Mouse (Mus musculus) thymus, postnatal 36 days (tissue): ENCODE measurements around the gene Btbd35f1.
"Not testable (repeated sequence)": the region's sequence is repeated elsewhere in the genome, so short reads cannot be mapped to it uniquely, and the experiment has no call there.

ENCODE experiments used
- DNase-seq, 2 experiments: peaks; one replicate each; pipeline ENCODE4 v3.0.0; 2022; ENCODE audit warnings: mixed read lengths in 2 of 2

Btbd35f1 gene

DNA sequence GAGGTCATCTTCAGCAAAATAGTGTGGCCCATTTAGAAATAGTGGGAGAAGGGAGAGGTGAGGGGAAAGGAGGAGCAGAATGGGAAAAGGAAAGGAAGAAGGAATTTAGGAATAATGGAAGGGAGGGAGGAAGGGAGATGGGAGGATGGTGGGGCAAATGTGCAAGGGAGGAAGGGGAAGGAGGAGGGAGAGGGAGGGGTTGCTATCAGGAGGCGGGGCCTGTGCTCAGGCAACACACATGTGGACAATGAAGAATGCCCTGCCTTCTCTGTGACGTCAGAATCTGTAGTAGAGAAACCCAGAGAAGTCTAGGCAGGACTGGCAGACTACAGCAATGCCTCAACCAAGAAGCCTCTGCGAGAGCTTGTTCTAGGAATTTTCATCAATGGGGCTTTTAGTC is at the start of gene Btbd35f1:
Gene Btbd35f1, plus strand, starts transcription at position 301 of the 400 bp plus-strand sequence.
- DNase-seq = not testable (repeated sequence)

DNA sequence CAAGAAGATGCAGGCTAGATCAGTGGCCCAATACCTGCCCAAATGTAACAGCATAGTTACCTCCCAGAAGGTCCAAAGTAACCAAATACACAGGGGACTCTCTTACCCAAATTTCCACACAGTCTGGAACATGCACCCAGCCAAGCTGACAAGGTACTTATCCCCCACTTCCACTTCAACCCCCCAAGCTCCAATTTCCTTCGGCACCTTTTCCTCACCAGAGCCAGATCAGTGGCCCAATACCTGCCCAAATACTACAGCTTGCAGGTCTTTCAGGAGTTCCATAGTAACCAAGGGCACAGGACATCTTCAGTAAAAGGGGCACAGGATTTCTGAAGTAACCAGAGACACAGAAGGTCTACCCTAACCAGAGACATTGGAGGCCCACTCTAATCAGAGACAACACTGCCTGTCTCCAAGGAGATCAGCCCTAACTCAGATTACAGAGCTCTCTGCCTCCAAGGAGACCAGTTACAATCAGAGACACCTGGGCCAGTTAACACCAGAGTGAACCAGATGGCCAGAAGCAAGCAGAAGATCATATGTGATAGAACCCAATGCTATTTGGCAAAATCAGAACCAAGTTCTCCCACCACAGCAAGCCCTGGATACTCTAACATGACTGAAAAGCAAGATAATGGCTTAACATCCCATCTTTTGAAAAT is 31.2 kb downstream of the Btbd35f1 start:
- not testable (repeated sequence) for DNase-seq

- DNase-seq = not testable (repeated sequence)
Observed at GRCm38 (mm10) chrX:32601008-32601407, 41.2 kb downstream of the Btbd35f1 start.

DNA sequence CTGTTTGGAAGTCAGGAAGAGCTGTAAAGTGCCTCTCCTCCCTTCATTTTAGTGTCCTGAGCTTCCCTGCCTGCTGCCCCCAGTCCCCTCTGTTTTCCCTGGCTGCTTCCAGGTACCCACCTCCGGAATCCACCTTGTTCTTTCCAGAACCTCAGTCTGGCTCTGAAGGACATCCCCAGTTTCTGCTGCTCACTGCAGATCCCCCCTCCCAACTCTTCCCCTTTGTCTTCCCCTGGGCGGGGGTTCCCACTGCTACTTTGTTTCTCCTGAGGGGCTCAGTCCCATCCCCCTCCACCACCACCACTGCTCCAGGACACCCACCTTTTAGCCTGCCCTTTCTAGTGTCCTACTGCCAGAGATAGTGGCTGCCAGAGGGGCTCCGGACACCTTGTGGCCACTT is 41.6 kb downstream of the Btbd35f1 start:
- DNase-seq = not testable (repeated sequence)
